Mouse (Mus musculus): Measurements from ENCODE around the gene Mapk13.

Mapk13 gene

DNA sequence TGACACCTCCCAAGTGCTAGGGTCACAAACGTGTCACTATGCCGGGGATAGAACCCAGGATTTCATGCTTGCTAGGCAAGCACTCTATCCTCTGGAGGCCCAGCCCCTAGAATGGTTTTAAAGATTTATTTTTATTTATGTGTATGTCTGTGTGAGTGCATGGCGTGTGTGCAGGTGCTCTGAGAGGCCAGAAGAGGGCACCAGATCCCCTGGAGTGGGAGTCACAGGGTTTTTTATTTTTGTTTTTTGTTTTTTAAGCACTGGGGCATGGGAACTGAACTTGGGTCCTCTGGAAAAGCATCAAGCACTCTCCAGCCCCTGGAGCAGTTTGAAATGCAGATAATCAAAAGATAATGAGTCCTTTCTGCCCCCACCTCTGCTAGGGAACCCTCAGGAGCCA lies 7.7 kb downstream of the Mapk13 start:
- no peak for DNase-seq

DNA sequence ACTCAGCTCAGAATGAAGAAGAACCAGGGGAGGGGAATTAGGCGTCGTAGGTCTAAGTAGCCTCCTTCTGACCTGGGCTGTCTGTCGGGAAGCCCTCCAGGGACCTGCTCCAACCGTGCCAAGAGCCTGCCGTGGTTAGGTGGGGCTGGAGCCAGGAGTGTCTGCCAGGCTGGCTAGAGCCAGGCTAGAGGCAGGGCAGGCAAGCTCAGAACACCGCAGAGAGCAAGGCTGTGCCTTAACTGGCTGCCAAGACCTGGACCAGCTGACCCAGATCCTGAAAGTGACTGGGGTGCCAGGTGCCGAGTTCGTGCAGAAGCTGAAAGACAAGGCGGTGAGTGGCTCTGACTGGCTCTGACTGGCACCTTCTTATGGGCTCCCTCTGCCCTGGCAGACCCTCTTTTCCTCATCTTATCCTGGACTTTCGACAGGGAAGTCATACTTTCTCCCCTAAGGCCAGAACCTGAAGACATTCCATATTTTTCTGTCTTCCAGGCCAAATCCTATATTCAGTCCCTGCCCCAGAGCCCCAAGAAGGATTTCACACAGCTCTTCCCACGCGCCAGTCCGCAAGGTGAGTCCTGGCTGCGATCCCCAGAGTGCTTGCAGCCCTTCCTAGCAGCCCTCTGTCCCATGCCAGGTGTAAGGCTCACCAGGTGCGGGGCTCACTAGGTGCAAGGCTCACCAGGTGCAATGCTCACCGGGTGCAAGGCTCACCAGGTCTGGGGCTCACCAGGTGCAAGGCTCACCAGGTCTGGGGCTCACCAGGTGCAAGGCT lies 8.3 kb downstream of the Mapk13 start:
- DNase-seq: peak; percentile 95 to 97

DNA sequence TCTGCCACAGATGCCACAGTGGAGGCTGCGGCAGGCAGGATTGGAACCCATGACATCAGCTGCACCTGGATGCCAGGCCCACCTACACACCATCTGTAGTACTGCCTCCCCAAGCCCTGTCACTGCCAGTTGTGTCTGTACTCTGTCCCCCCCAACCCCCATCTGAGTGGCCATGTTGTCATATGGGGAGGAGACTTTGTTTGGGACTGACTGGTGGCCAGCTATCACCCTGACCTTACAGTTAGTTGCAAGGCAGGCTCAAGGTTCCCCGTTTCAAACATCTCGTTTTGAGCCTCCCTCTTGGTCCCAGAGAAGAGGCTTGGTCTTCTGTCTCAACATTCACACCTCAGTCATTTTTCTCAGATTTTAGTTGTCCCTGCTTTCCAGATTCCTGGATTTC lies 10.6 kb downstream of the Mapk13 start:
- no peak for DNase-seq

DNA sequence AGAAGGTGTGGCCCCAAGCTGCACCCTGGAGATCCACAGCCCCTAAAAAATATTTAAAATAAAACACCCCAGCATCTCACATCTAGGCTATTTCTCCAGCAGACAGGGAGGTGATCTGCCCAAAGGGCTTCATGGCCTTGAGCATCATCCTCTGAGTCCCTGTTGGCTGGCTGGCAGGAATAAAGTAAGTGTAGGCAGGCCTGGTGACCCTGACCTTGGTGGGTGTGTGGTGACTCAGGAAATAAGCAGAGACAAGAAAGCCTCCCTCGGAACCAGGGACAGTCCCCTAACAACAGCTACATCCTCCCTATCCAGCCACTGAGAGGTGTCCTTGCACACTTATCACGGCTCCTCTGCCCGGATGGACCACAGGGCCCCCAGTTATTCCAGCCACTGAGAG lies 11.7 kb downstream of the Mapk13 start:
- no peak for DNase-seq

DNA sequence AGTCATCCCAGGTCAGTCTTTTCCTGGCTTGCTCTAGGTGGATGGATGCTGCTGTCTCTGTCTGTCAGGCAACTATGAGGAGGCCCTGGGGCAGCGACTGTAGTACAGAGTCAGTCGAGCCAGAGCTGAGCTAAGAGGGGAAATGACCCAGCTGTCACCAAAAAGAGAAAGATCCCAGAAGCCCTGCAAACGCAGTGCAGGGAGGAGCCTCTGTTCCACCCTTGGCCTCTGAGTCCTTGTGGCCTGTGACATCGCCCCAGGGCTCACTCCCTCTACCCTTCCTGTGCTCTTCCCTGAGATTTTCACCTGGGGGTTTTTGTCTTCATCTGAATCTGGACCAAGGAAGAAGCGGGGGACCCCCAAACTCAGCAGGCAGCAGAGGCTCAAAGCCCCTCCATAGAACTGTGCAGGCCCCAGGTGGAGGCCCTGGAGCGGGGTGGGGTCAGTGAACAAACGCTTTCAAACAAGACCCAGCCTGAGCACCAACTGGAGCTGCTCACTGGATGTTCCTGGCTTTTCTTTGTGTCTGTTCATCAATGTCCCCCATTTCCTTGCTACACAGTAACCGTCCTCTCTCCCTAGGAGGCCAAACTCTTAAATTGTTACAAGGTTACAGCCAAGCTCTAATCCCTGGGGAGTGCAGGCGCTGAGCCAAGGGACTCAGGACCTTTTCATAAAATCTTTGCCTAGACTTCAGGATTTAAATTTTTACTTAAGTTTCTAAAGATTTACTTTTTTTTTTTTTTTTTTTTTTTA lies 12.4 kb downstream of the Mapk13 start:
- no peak for DNase-seq

DNA sequence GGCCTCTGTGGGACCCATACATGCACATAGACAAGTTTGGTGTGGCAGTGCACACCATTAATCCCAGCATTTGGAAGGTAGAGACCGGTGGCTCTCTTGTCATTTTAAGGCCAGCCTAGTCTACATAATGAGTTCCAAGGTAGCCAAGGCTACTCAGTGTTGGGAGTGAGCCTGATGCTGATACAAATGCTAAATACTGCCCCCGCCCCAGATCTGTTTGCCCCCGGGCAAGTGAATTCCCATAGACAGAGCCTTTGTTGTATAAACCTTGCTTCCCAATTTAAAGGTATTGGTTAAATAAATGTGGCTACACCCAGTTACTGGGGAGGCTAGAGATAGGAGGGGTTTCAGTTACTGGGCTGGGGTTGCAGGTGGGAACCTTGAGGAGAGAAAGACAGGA lies 15.9 kb downstream of the Mapk13 start:
- DNase-seq: no peak

DNA sequence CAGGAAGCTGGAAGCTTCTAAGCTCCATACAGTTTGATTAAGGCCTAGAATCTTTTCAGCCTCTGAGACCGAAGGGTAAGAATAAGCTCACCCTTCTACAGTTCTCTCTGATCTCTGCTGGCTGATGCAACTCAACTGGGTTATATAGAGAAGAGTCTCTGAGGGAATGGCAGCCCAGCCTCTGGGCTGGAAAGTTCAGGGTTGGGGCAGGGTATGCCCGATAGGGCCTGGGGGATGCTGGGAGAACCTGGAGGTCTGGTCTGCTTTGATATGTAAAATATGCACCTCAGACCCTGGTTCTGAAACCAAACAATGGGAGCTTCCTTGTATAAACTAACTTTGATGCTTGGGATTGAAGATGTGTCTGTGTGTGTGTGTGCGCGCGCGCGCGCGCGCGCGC lies 18.4 kb downstream of the Mapk13 start:
- DNase-seq: no peak

DNA sequence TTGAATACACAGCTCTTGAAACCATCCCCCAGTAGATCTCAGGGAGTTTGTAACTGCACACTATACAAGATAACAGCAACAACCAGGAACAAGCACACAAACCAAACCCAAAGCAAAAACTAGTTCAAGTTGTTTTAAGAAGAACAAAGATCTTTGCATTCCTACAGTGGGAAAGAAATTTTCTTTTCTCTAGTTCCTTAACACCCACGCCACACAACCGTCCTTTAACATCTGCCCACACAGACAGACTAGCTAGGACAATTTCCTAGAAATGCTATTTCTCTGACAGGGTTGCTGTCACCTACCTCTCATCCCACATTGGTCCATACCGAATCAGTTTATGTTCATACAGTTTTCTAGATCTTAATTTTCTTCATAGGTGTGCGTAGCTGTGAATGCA lies 27.9 kb downstream of the Mapk13 start:
- no peak for DNase-seq

DNA sequence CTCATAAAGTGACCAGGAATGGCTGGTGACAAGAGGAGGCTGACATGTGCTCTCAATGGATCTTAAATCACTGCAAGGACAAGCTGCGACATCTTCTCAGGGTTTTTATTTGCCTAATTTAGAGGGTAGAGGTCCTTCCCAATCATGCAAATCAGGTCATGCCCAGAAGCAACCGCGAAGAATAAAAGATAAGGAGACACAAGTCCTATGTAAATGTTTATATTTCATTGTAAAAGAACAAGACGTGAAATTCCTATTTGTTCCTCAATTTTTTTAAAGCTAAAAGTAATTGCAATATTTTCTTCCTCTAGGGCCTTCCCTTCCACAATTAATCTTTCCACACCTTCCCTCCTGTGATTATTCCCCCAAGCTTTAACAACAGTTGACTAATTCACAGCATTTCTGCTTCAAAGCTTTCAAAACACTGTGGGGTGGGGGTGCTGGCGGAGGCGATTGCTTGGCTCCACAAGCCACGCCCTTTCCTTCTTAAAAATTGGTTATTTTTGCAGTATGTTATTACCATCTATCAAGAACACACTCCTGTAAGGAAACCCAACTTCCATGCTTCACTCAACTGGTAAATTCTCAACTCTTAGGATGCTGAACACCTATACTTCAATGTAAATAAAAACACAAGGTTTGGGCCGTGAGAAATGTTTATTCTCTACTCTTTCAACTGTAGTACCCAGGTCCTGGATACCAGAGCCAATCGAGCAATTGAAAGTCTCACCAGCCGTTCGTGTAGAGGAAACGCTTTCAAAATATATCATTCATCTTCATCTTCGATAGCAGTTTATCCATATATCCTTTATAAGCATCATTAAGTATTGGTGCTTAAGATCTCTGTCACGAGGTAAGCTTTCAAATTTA lies 30.4 kb downstream of the Mapk13 start:
- DNase-seq: no peak

DNA sequence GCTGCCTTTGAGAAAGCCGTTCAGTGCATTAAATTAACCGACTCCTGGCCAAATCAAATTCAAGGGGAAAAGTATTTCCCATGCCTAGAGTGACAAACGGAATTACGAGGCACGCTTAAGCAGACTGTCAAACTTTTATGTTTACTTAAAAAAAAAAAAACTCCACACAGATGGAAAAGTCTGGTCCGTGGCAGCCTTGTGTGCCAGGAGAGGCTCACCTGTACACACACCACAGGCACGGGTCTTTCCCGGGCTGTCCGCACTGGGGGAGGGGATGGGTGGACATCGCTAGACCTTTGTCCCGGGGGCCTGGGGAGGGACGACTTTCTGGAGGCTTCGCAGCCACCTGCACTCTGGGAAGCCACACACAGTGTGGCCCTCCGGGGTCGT lies 31.2 kb downstream of the Mapk13 start:
- no peak for DNase-seq

DNA sequence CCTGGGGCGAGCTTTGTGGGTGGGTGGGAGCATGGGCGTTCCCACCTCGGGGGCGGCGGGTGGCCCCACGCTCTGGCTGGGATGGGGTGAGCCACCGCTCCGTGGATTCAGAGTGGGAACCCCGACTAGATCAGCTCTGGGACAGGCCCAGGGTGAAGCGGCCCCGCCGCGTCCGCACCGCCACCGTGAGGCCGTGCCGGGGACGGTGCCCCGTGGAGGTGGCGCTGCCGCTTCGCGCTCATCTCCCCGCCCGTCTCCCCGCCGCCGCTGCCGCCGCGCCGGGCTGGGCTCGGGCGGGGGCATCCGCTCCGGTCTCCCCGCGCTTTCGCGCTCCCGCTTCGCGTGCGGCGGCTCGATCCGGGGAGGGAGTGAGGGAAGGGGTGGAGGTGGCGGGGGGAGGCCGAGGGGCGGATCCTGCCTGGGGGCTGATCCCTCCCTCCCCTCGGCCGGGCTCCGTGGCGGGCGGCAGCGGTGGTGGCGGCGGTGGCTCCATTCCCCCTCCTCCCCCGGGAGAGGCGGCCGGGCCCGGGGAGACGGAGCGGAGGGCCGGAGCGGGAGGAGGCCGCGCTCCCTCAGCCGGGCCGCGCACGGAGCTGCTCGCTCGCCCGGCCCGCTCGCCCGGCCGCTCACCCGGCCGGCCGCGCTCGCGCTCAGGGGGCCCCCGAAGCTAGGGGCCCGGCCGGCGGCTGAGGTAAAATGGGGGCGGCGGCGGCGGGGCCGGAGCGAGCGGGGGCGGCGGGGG lies 31.7 kb downstream of the Mapk13 start, which contains the start of gene Brpf3:
Gene Brpf3 (plus strand): TSS at position 420 of the 742 bp plus-strand sequence.
- peak; percentile 84 to 86 for DNase-seq

DNA sequence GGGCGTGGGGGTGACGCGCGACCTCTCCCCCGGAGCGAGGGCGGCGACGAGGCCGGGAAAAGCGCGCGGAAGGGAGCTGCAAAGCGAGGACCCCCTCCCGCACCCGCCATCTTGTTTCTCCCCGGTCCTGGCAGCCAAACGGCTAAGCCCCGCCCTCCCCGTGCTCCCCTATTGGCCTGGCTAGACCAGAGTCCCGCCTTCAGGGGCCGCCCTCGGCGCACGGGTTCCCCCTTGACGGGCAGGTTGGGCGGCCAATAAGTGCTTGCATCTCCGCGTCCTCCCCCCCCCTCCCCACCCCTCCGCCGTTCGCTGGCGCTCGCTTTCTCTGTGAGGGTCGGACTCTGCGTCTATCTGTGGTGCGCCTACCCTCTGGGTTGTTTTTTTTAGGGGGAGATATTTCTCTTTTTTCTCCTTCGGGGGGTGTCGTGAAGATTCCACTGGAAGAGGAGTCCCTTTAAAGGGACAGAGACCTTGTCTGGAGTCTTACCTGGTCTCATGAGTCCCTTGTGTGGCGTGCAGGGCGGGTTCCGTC lies 32.4 kb downstream of the Mapk13 start:
- DNase-seq: peak; percentile 99

DNA sequence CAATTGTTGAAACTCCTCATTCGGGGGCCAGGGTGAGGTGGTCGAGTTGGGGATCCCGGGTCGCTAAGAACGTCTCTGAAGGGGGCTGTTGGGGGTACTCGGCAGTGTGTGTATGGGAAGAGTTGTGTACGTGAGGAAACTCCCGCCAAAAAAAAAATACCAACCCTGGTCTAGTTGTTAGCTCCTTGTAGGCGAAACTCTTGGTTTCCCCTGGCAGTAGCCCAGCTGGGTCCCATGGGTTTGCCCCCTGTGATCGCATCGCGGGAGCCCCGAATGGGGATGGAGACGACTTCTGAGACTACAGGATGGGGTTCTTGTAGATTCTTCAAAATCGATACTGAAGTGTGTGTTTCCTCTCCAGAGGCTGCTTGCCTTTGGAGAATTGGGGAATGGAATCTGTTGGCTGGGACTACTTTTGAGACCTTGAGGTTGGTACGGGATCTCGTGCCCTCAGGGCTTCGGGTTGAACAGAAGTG lies 32.9 kb downstream of the Mapk13 start:
- no peak for DNase-seq

DNA sequence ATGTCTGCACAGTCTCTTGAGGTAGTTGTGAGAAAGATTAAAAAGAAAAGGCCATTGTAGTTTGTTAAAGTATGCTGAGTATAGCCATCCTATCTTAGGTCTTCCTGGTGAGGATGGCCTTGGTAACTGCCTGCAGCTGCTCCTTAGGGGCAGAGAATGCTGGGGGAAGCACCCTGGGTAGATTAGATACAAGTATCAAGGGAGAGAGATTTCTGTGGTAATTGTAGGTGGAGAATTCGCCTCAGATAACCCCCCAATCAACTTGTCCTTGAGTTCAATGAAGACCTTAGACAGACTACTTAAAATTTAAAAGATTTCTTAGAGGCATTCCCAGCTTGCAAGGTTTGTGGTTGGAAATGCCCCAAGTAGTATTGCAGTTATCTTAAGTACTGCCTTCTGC lies 34.2 kb downstream of the Mapk13 start:
- no peak for DNase-seq

DNA sequence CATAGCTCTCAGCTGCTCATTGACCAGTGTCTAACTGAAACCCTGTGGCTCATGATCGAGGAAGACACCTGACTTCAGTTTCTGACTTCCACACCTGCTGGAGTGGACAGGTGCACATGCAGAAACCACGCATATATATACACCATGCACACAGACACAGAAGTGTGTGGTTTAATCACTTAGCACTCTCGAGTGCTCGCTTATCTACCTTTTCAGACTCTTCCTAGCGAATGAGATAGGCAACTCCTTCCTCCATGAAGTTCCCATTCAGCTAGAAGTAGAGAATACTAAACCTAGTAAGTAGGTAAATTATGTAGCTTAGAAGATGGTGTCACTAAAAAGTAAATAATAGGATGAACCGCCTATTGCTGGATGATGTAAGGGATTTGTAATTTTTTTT lies 35.9 kb downstream of the Mapk13 start:
- DNase-seq: no peak

DNA sequence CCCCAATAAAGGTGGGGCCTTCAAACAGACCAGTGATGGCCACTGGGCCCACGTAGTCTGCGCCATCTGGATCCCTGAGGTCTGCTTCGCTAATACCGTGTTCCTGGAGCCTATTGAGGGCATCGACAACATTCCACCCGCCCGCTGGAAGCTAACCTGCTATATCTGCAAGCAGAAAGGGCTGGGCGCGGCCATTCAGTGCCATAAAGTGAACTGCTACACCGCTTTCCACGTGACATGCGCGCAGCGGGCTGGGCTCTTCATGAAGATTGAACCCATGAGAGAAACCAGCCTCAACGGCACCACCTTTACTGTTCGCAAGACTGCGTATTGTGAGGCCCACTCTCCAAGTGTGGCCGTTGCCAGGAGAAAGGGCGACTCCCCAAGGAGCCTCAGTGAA lies 37.7 kb downstream of the Mapk13 start:
- DNase-seq: no peak

DNA sequence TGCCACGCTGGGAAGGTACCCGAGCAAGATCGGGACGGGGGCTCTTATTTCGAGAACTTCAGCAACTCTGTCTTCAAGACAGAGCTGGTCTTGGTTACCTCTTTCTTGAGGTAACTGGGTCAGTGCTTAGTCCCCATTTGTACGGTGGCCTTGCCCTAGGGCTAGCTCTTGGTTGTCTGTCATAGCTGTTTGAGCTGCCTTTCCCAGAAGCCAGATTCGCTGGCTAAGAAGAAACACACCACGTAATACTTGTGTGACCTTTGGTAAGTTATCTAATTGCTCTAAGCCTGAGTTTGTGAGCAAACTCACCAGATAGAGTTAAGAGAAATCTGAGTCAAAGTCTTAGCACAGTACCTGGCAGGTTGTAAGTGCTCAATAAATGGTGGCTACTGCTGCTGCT lies 39.6 kb downstream of the Mapk13 start:
- no peak for DNase-seq

DNA sequence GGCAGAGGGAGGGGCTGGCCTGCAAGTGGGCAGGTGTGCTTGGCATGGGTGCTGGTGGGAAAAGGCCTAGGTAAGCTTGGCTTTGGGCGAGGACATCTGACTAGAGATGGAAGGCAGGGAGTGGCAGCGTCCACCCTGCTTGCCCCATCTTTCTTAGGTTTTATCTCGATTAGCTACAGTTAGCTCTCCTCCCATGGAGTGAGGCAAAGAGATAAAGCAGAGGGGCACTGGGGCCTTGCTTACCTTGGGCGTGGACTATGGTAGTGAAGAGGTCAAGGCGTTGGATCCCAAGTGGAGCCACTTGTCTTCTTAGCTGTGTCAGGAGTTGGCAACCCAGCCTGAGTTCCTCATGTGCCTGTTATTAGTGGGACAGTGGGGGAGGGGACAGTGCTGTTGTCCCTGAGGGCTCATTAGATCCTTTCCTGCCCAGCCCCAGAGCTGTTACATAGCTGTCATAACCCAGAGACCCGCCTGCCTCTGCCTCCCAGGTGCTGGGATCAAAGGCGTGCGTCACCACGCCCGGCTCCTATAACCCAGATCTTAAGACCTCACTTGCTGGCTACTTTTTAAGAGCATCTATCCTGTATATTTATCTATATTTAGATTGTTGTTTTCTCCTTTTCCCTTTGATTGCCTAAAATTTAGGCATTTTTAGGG lies 40.2 kb downstream of the Mapk13 start:
- DNase-seq: no peak

DNA sequence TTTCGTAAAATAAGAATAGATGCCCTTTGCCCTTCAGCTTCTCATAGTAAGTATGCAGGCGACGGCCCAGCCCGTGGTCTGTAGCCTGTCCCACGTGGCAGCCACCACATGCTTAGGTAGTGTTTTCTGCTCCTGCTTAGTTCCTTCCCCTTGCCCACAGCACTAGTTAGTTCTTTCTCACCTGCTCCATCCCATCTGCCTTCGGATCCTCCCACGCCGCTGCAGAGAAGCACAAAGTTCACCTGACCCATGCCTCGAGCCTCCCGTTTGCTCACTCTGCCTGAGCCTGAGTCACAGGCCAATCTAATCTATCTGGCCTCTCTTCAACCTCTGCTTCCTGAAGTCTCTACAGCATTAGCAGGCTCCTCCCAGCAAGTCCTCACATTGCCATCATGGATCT lies 43.2 kb downstream of the Mapk13 start:
- DNase-seq: no peak

DNA sequence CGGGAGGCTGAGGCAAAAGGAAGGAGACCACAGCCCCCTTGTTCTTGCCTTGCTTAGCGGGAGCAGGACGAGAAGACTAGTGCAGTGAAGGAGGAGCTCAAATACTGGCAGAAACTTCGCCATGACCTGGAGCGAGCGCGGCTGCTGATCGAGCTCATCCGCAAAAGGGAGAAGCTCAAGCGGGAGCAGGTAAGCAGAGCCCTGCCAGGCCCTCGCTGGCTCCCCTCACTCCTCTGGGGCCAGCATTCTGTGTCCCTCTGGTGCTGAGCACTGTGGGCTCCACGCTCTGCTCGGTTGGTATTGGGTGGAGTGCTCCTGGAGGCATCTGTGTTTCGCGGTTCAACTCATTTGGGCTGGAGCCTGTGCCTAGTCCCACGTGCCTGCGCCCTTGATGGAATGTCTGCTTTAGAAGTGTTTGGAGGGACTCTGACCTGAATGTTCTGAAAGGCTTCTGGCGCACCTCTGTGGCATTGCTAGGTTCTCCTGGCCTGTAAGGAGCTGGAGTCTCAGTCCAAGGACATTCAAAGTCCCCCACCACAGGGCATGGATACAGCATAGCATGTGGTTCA lies 45.5 kb downstream of the Mapk13 start:
- DNase-seq: no peak

DNA sequence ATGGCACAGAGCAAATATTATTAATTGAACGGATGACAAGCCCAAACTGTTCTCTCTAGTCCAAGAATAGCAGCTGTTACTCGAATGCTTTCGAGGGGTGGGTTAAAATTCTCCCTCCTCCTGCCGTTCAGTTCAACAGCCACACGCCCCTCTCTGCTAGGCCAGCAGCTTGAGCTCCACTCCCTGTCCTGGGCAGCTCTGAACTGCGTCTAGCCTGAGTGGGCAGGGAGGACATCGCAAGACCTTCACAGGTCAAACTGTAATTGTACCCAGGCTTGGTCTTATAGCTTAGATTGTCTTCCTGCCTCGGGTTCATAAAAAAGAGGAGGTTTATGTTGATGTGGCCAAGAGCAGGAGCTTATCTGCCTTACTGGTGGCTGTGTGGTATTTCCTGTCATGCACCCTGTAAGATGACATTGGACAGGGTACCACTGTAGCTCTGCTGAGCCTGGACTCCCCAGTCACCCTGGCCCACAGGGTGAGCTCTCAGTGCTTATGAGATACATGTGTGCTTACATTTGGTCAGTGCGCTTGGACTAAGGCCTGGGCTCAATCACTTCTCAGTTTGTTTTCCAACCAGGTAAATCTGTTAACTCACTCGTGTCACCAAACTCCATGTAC lies 46.4 kb downstream of the Mapk13 start:
- DNase-seq: no peak
